Mouse (Mus musculus) midbrain, embryonic 11.5 days (tissue): ENCODE data around the gene Gm6710. TPM values are rescaled to one million over a fixed set of nuclear protein-coding genes. Genes with fewer than 3 reads are reported as not detected.
"Not testable (repeated sequence)": the region's sequence is repeated elsewhere in the genome, so short reads cannot be mapped to it uniquely, and the experiment has no call there.

ENCODE experiments used
- ATAC-seq: fragments of 200-750 bp; cut with Nextera tagmentation; 2 replicates; pipeline ENCODE4 v1.8.0; 2017; ENCODE audit warnings: moderate TSS enrichment, moderate library complexity; ENCODE audit not compliant: low FRiP score
- DNase-seq: peaks from one replicate; pipeline ENCODE4 v3.0.0; 2015; ENCODE audit warnings: low spot score; ENCODE audit errors: missing footprints
- H3K27ac ChIP-seq: fragments of 300-500 bp; sonication (generic); 2 replicates; pipeline ENCODE4 v1.5.1; 2014; ENCODE audit warnings: low read depth, low read length
- H3K27me3 ChIP-seq: fragments of 300-500 bp; sonication (generic); 2 replicates; pipeline ENCODE4 v1.6.1; 2014; ENCODE audit warnings: mild to moderate bottlenecking, low read length, moderate library complexity, mixed read lengths; ENCODE audit not compliant: control insufficient read depth, insufficient read depth
- H3K36me3 ChIP-seq: fragments of 300-500 bp; sonication (generic); 2 replicates; pipeline ENCODE4 v1.6.1; 2014; ENCODE audit warnings: mild to moderate bottlenecking, low read length, moderate library complexity, mixed read lengths; ENCODE audit not compliant: control insufficient read depth, insufficient read depth
- H3K4me1 ChIP-seq: fragments of 300-500 bp; sonication (generic); 2 replicates; pipeline ENCODE4 v1.6.1; 2014; ENCODE audit warnings: low read length; ENCODE audit not compliant: control insufficient read depth, insufficient read depth
- H3K4me2 ChIP-seq: fragments of 300-500 bp; sonication (generic); 2 replicates; pipeline ENCODE4 v1.6.1; 2014; ENCODE audit warnings: mild to moderate bottlenecking, moderate library complexity
- H3K4me3 ChIP-seq: fragments of 300-500 bp; sonication (generic); 2 replicates; pipeline ENCODE4 v1.5.1; 2014; ENCODE audit warnings: low read depth, low read length
- H3K9ac ChIP-seq: fragments of 300-500 bp; sonication (generic); 2 replicates; pipeline ENCODE4 v1.6.1; 2014; ENCODE audit warnings: low read length
- H3K9me3 ChIP-seq: fragments of 300-500 bp; sonication (generic); 2 replicates; pipeline ENCODE4 v1.6.1; 2016; ENCODE audit warnings: low read length; ENCODE audit not compliant: control insufficient read depth
- WGBS: fragments of 180-500 bp; shearing (Covaris S2); extraction: QIAGEN DNeasy Blood & Tissue Kit; methylation state at CpG from one replicate; pipeline ENCODE4 v1.1.7; 2014; 5-methylcytosine and 5-hydroxymethylcytosine counted together
- polyA plus RNA-seq: library from polyadenylated mRNA; unstranded; fragments of >200 nt; fragmentation: Nextera tagmentation; extraction: Ambion mirVana; gene quantifications from 2 replicates; pipeline ENCODE4 v1.2.1, GENCODE M21; 2014

The Gm6710 gene
- polyA plus RNA-seq: 29.2 and 31.9 TPM in 2 replicates

DNA sequence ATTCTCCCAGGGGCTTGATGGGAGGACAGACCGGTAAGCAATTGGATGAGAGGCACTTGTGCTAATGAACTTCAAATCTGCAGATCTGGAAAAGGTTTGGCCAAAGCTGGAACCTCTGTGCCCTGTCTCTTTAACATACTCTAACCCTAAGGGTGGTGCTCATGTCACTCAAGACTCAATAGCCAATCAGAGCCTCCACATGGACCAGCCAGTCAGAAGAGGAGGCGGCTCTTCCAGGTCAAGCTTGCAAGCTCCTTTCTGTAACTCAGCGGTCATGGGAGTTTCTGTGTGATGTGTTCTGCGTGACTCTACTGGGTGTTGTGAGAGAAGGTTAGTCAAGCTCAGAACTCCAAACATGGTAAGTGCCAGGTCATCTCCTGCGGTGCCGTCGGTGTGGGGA, at the start of gene Gm6710:
TSS of gene Gm6710 (plus strand) at position 196 of the 400 bp plus-strand sequence.
- WGBS: no CpG with 5 or more reads among the region's 7 CpGs
- DNase-seq, H3K9ac ChIP-seq, H3K4me1 ChIP-seq, H3K27ac ChIP-seq, H3K36me3 ChIP-seq, H3K27me3 ChIP-seq, H3K9me3 ChIP-seq, ATAC-seq, H3K4me3 ChIP-seq, H3K4me2 ChIP-seq: not testable (repeated sequence)

Other genes starting within 250 kb of the Gm6710 start
- not detected in 2 replicates for gene Gm11007, start 225.2 kb upstream of the Gm6710 start, polyA plus RNA-seq
- gene Zfp969, start 165.6 kb upstream of the Gm6710 start, polyA plus RNA-seq: 10.5 and 10.8 TPM in 2 replicates
- not detected in 2 replicates for gene Gm2007, start 127.7 kb upstream of the Gm6710 start, polyA plus RNA-seq
- gene Gm14288, start 68.1 kb upstream of the Gm6710 start, polyA plus RNA-seq: 3.6 TPM in 1 of 2 replicates, not detected in the other
- gene Zfp966, start 61.9 kb downstream of the Gm6710 start, polyA plus RNA-seq: 3.8 and 5.4 TPM in 2 replicates
- 37.8 and 39.8 TPM in 2 replicates for gene Gm2026, start 96.1 kb downstream of the Gm6710 start, polyA plus RNA-seq